Mouse (Mus musculus) stomach, embryonic 15.5 days (tissue): Measurements from ENCODE around the gene Plppr1. TPM values are rescaled to one million over a fixed set of nuclear protein-coding genes. Genes with fewer than 3 reads are reported as not detected.

Experiments
- ATAC-seq: fragments of 200-750 bp; cut with Nextera tagmentation; 2 replicates; pipeline ENCODE4 v1.8.0; 2017; ENCODE audit warnings: low read depth, moderate number of reproducible peaks, moderate TSS enrichment; ENCODE audit not compliant: insufficient read depth, low FRiP score
- H3K27ac ChIP-seq: fragments of 300-500 bp; sonication (generic); 2 replicates; pipeline ENCODE4 v1.5.1; 2015; ENCODE audit warnings: mild to moderate bottlenecking, inconsistent platforms
- H3K27me3 ChIP-seq: fragments of 300-500 bp; sonication (generic); replicated peaks from 2 replicates; pipeline ENCODE4 v1.6.1; 2015; ENCODE audit warnings: inconsistent platforms
- H3K36me3 ChIP-seq: fragments of 300-500 bp; sonication (generic); 2 replicates; pipeline ENCODE4 v1.6.1; 2015; ENCODE audit warnings: inconsistent platforms
- H3K4me1 ChIP-seq: fragments of 300-500 bp; sonication (generic); 2 replicates; pipeline ENCODE4 v1.6.1; 2015; ENCODE audit warnings: inconsistent platforms
- H3K4me2 ChIP-seq: fragments of 300-500 bp; sonication (generic); 2 replicates; pipeline ENCODE4 v1.6.1; 2015; ENCODE audit warnings: mild to moderate bottlenecking, inconsistent platforms
- H3K4me3 ChIP-seq: fragments of 300-500 bp; sonication (generic); replicated peaks from 2 replicates; pipeline ENCODE4 v1.5.1; 2015; ENCODE audit warnings: inconsistent platforms
- H3K9ac ChIP-seq: fragments of 300-500 bp; sonication (generic); 2 replicates; pipeline ENCODE4 v1.6.1; 2015; ENCODE audit warnings: inconsistent platforms
- H3K9me3 ChIP-seq: fragments of 300-500 bp; sonication (generic); 2 replicates; pipeline ENCODE4 v1.6.1; 2016; ENCODE audit warnings: inconsistent platforms
- WGBS: fragments of 180-500 bp; shearing (Covaris S2); methylation state at CpG from one replicate; pipeline ENCODE4 v1.1.7; 2015; 5-methylcytosine and 5-hydroxymethylcytosine counted together
- polyA plus RNA-seq: library from polyadenylated mRNA; unstranded; fragments of >200 nt; fragmentation: Nextera tagmentation; extraction: Ambion mirVana; gene quantifications from 2 replicates; pipeline ENCODE4 v1.2.1, GENCODE M21; 2015

Gene Plppr1
- polyA plus RNA-seq, 1 experiment from 2014 or later: 2.4 TPM

DNA sequence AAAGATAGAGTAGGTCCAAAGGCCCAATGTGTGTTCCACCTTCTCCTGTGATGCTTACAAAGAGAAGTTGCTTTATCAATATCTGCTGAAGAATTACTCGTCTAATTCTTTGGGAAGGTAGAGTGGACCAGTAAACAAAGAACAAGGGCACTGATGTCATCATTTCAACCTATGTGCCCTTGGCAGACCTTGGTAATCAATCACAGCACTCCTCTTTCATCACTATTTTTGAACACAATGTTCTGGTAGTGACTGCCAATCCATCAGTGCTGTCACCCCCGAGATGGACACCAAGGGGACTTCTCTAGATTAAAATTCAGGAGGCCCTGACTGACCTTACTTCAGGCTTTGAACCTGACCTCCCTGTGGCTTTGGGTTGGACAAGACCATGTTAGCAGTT is 89.7 kb downstream of the Plppr1 start:
- no peak overlapping the region for H3K9ac ChIP-seq
- H3K4me2 ChIP-seq: no peak overlapping the region
- no peak for ATAC-seq
- no peaks in the 10 kb centered on the region for H3K27me3 ChIP-seq
- no peak overlapping the region for H3K27ac ChIP-seq
- H3K4me1 ChIP-seq: no peaks in the 10 kb centered on the region
- H3K9me3 ChIP-seq: no peaks in the 10 kb centered on the region
- WGBS: 41% methylated on average over 2 of the region's 2 CpGs
- no peak overlapping the region for H3K4me3 ChIP-seq
- no peaks in the 10 kb centered on the region for H3K36me3 ChIP-seq

DNA sequence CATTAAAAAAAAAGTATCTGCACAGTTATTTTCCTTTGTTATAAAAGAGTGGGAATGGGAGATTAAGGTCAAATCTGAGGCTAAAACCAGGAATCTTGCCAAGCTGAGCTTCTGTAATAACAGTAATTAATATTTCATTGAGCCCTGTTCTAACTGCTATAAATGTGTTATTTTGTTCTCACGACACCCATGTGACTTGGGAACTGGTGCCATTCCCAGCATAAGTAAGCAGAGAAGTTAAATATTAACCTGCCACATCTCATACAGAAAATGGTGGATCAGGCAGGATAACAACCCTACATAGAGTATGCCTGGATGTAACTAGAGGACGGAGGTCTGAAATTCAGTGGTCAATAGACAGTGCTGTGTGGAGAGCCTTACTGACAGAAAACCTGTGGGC is 90.2 kb downstream of the Plppr1 start:
- Histone ChIP-seq H3K4me2 (no peak overlapping the region), H3K4me3 (no peak overlapping the region), H3K27me3 (no peaks in the 10 kb centered on the region), H3K27ac (no peak overlapping the region), H3K36me3 (no peaks in the 10 kb centered on the region), H3K9me3 (no peaks in the 10 kb centered on the region), H3K9ac (no peak overlapping the region), H3K4me1 (no peaks in the 10 kb centered on the region)
- ATAC-seq: no peak
- 72% methylated on average over 2 of the region's 2 CpGs for WGBS

DNA sequence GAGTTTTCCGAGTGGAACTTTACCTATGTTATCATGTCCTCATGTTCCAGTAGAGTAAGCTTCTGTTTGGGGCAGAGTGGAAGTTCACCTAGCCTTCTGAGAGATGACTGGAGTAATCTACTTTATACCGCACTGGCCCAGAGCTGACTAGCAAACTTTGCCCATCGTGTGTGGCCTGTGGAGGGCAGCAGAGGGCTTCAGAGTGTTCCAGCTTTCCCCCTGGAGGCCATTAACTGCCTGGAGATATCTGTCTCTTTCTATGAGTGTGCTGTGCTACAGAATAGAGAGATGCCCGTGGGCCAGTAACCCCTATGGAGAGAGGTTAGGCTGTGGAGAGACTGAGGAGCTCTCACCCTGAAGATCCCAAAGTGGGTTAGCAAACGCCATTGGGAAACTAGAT is 94.8 kb downstream of the Plppr1 start:
- Histone ChIP-seq H3K36me3 (no peaks in the 10 kb centered on the region), H3K9ac (no peak overlapping the region), H3K27me3 (no peaks in the 10 kb centered on the region), H3K4me1 (no peaks in the 10 kb centered on the region), H3K27ac (no peak overlapping the region), H3K4me2 (no peak overlapping the region), H3K4me3 (no peak overlapping the region), H3K9me3 (no peaks in the 10 kb centered on the region)
- ATAC-seq: peak; percentile 47; the same call in 1 of the 2 replicates
- 44% methylated on average over 5 of the region's 5 CpGs for WGBS

DNA sequence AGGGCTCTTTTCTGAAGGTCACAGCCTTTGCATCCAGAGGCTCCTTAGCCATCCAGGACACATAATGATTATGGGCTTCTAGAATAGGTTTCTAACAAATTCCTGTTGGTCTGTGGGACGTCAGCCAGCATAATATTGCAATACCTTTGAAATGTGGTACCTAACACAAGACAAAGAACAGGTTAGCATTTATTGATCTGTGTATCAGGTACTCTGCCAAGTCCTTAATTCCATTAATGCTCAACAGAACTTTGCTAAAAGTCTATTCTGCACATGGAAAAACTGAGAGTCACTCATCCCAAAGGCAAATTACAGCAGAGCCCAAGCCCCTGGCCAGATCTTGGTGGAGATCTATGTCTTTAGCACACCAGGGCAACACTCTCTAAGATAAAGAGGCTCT is 97.7 kb downstream of the Plppr1 start:
- WGBS: 48% methylated on average over 1 of the region's 1 CpGs
- Histone ChIP-seq H3K27me3 (no peaks in the 10 kb centered on the region), H3K4me1 (no peaks in the 10 kb centered on the region), H3K9me3 (no peaks in the 10 kb centered on the region), H3K4me3 (no peak overlapping the region), H3K4me2 (no peak overlapping the region), H3K27ac (no peak overlapping the region), H3K9ac (no peak overlapping the region), H3K36me3 (no peaks in the 10 kb centered on the region)
- no peak for ATAC-seq

DNA sequence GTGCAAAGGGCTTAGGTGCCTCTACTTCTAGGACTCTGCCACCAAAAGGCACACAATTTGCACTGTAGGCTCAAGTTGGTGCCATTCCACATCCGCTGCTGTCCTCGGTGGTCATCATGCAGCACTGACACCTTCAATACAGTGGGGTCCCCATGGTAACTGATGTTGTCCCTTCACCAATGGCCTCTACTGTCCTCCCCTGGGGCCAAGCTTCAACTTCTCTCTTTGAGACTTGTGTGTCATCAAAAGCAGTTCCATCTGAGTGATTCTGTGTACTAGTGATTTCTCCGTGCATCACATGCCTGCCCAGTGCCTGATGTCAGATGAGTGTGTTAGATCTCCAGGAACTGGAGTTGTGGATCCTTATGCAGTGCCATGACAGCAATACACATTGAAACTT is 104.2 kb downstream of the Plppr1 start:
- WGBS: 86% methylated on average over 3 of the region's 3 CpGs
- no peaks in the 10 kb centered on the region for H3K27me3 ChIP-seq
- no peak for ATAC-seq
- no peak overlapping the region for H3K4me2 ChIP-seq
- H3K27ac ChIP-seq: no peak overlapping the region
- no peaks in the 10 kb centered on the region for H3K36me3 ChIP-seq
- no peak overlapping the region for H3K9ac ChIP-seq
- no peaks in the 10 kb centered on the region for H3K9me3 ChIP-seq
- no peaks in the 10 kb centered on the region for H3K4me1 ChIP-seq
- H3K4me3 ChIP-seq: no peak overlapping the region

DNA sequence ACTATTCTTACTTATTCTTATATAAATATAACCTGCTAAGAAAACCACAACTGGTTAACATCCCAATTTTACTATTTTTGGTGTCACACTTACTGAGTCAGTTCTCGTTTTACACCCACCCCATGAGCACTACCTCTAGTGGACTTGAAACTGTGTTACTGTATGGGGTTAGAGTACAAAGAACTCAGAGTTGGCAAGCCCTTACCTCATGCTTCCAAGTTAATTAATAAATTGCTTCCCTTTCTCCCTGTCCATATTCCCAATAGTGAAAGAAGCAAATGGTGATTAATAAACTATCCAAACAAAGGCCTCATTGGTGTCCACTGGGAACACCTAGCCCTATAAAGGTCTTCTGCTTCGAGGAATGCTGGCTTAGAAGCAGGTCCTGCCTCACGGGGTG is 107.3 kb downstream of the Plppr1 start:
- Histone ChIP-seq H3K9me3 (no peaks in the 10 kb centered on the region), H3K4me2 (no peak overlapping the region), H3K27me3 (no peaks in the 10 kb centered on the region), H3K9ac (no peak overlapping the region), H3K27ac (no peak overlapping the region), H3K4me3 (no peak overlapping the region), H3K36me3 (no peaks in the 10 kb centered on the region), H3K4me1 (no peaks in the 10 kb centered on the region)
- 72% methylated on average over 3 of the region's 3 CpGs for WGBS
- no peak for ATAC-seq

DNA sequence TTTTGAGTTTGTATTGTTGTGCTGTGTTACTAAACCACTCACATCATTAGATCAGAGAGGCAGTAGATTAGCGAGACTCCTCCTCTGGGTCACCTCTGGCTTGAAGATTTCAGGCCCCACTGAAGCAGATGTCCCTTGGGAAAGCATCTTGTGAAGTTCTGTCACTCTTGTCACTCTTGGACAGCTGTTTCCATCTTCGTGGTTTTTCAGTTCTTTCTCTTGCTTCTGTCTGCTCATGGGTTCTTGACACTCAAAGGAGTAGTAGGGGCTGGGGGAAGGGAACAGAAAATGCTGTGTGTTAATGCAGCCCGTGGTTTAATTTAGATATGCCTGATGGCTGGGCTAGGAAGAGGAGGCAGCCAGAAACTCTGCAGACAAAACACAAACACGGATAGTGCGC is 108.0 kb downstream of the Plppr1 start:
- no peak overlapping the region for H3K27ac ChIP-seq
- no peaks in the 10 kb centered on the region for H3K27me3 ChIP-seq
- H3K4me1 ChIP-seq: no peaks in the 10 kb centered on the region
- H3K36me3 ChIP-seq: no peaks in the 10 kb centered on the region
- H3K9me3 ChIP-seq: no peaks in the 10 kb centered on the region
- no peak overlapping the region for H3K4me3 ChIP-seq
- no peak for ATAC-seq
- WGBS: 85% methylated on average over 5 of the region's 5 CpGs
- H3K9ac ChIP-seq: no peak overlapping the region
- no peak overlapping the region for H3K4me2 ChIP-seq

DNA sequence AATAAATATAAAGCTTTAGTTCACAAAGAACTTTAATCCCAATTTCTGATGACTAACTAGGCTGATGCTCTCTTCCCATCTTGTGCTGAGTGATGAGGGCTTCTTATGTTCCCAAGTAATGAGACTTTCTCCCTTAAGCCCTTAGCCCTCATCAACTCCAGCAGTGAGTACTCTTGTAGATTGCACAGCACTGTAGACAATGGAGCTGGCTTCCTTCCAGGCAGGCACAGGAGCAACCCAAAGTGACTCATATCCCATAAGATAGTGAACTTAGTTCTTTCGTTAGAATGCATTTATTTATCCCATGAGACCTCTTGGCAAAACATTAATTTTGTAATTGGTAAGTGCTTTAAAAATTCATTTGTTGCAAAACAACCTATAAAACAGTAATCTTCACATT is 110.4 kb downstream of the Plppr1 start:
- H3K9ac ChIP-seq: no peak overlapping the region
- ATAC-seq: no peak
- no peaks in the 10 kb centered on the region for H3K27me3 ChIP-seq
- no peaks in the 10 kb centered on the region for H3K36me3 ChIP-seq
- 24% methylated on average over 1 of the region's 1 CpGs for WGBS
- H3K4me2 ChIP-seq: no peak overlapping the region
- H3K9me3 ChIP-seq: no peaks in the 10 kb centered on the region
- H3K4me1 ChIP-seq: no peaks in the 10 kb centered on the region
- no peak overlapping the region for H3K4me3 ChIP-seq
- H3K27ac ChIP-seq: no peak overlapping the region

DNA sequence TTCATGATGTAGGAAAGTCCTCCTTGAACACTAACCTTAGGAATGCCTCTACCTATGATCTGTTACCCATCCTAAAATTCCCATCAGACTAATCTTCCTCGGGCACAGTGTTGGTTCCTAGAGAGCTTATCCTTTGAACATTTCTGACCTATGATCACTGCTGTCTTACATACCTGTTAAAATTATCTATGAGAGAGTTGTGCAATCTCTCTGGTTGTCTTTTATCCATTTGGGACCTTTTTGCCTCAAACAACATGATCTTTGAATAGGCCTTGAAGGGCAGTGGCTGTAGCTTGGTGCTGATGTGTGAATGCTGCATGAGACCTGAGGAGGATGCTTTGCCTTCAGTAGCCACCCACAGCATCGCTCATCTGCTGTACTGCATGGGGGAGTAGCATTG is 119.0 kb downstream of the Plppr1 start:
- WGBS: 85% methylated on average over 2 of the region's 2 CpGs
- Histone ChIP-seq H3K27ac (no peak overlapping the region), H3K4me1 (no peaks in the 10 kb centered on the region), H3K4me3 (no peak overlapping the region), H3K4me2 (no peak overlapping the region), H3K27me3 (no peaks in the 10 kb centered on the region), H3K9ac (no peak overlapping the region), H3K9me3 (no peaks in the 10 kb centered on the region), H3K36me3 (no peaks in the 10 kb centered on the region)
- no peak for ATAC-seq

DNA sequence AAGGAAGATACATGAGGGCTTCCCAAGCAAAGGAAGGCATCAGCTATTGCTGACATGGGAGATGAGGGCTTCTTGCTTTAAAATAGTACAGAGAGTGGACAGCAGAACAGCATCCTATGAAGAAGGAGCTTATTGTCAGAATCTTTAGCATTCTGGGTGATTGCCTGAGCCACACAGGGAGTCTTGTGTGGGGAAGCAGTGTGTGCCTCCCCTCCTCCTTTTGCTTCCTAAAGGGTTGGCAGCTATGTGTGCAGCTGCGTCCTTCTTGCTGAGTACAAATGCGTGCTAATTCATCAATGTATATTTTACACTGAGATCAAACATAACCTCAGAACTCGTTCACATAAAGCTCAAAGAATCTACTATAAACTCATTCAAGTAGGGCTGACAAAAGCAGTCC is 119.8 kb downstream of the Plppr1 start:
- H3K4me3 ChIP-seq: no peak overlapping the region
- ATAC-seq: no peak
- no peak overlapping the region for H3K9ac ChIP-seq
- H3K4me2 ChIP-seq: no peak overlapping the region
- H3K9me3 ChIP-seq: no peaks in the 10 kb centered on the region
- no peaks in the 10 kb centered on the region for H3K36me3 ChIP-seq
- H3K4me1 ChIP-seq: no peaks in the 10 kb centered on the region
- H3K27me3 ChIP-seq: no peaks in the 10 kb centered on the region
- H3K27ac ChIP-seq: no peak overlapping the region
- 16% methylated on average over 3 of the region's 3 CpGs for WGBS

DNA sequence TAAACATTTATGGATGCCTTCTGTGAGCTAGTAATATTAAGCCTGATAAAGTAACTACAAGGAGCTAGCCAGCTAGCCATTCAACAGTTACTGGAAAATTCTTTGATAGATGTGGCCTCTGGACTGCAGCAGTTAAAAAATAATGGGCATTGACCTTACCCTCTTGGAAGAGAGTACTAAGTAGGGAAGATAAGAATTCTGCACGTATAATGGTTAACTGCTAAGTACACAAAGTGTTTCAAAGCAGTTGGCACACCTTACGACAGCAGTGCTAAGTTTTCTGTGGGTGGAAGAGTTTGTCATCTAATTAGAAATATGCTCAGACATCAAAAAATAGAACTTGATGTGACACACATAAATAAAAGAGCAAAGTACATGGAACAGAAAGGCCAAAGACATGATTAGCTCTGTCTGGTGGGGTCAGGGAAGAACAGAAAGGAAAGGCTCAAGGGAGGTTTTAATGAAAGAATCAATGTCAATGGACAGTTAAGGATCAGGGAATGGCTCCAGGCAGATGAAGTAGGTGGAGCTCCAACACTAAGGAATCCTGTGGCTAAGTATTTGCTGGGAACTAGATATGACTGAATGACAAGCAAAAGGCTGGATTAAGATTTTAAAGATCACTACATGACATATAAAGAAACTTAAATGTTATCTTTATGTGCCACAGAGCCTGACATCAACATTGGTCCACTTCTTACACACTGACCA is 120.6 kb downstream of the Plppr1 start:
- peak; percentile 91 for ATAC-seq
- Histone ChIP-seq H3K27me3 (no peaks in the 10 kb centered on the region), H3K27ac (0 out of 2 replicates have a peak overlapping the region, but pooled peaks have one; percentile 12), H3K9ac (no peak overlapping the region), H3K4me2 (no peak overlapping the region), H3K9me3 (no peaks in the 10 kb centered on the region), H3K4me1 (no peaks in the 10 kb centered on the region), H3K4me3 (no peak overlapping the region), H3K36me3 (no peaks in the 10 kb centered on the region)
- 39% methylated on average over 2 of the region's 2 CpGs for WGBS

DNA sequence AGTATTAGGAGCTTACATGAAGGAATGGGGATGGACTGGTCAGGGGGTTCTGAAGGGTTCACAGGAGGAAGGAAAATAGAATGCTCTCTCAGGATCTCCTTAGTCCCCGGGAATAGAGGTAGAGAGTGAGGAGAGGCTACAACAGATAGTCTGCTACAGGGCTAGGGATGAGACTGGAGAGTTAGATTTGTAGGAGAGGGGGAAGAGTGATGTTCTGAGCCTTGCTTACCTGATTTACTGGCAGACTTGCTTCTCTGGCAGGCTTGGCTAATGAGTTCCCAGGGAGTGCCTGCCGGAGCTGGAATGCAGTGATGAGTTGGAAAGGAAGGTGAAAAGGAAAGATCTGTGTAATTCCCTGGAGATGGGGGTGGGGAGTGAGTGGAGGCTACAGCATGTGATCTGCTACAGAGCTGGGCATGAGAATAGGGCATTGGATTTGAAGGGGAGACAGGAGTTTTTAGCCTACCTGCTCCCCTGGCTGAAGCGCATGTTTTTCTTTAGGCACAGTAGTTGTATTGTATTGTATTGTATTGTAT is 131.0 kb downstream of the Plppr1 start:
- Histone ChIP-seq H3K4me1 (no peaks in the 10 kb centered on the region), H3K4me2 (no peak overlapping the region), H3K9me3 (no peaks in the 10 kb centered on the region), H3K27ac (no peak overlapping the region), H3K27me3 (no peaks in the 10 kb centered on the region), H3K9ac (no peak overlapping the region), H3K36me3 (no peaks in the 10 kb centered on the region), H3K4me3 (no peak overlapping the region)
- WGBS: 59% methylated on average over 3 of the region's 3 CpGs
- ATAC-seq: no peak
